35 mouse cellular contexts compared by ENCODE assay signal in genomic region chr5:115656677-115657076, GRCm38 (mm10).
"Had no signal": no experiment of that assay in that cellular context is flagged by ENCODE, and none has a peak within 500 bp of the region (broad histone marks: within the 10 kb centered on the region; RNA-seq: fewer than 3 reads in every experiment).

No protein-coding gene starts in this region.

- H3K9me3 ChIP-seq: heart, embryonic 10.5 days; heart, embryonic 12.5 days; heart, embryonic 13.5 days; heart, embryonic 15.5 days; hindbrain, embryonic 10.5 days; hindbrain, embryonic 12.5 days; hindbrain, embryonic 13.5 days; hindbrain, embryonic 15.5 days; intestine, embryonic 15.5 days; kidney, embryonic 15.5 days had no signal

- H3K4me3 ChIP-seq: heart, embryonic 10.5 days; heart, embryonic 12.5 days; heart, embryonic 13.5 days; heart, embryonic 15.5 days; hindbrain, embryonic 10.5 days; hindbrain, embryonic 12.5 days; hindbrain, embryonic 13.5 days; hindbrain, embryonic 15.5 days; intestine, embryonic 15.5 days; kidney, embryonic 15.5 days; layer of hippocampus, adult 2 months had no signal

- H3K27me3 ChIP-seq: hindbrain, embryonic 12.5 days; hindbrain, embryonic 13.5 days; hindbrain, embryonic 15.5 days; intestine, embryonic 15.5 days; kidney, embryonic 15.5 days had no signal

- H3K36me3 ChIP-seq: heart, embryonic 10.5 days; heart, embryonic 12.5 days; heart, embryonic 13.5 days; heart, embryonic 15.5 days; hindbrain, embryonic 10.5 days; hindbrain, embryonic 12.5 days; intestine, embryonic 15.5 days; kidney, embryonic 15.5 days had no signal

- DNase-seq: heart, postnatal 10 days; heart, postnatal 14 days; heart, postnatal 36 days; heart, postnatal 4 days; kidney, adult 11 months; kidney, adult 18-20 months; kidney, adult 2 months; kidney, adult 8-10 months; kidney, adult 9 months; kidney, postnatal 10 days; kidney, postnatal 14 days; kidney, postnatal 25 days; kidney, postnatal 36 days; kidney, postnatal 4 days; layer of hippocampus, adult 9-11 months; layer of hippocampus, postnatal 36 days had no signal

- H3K27ac ChIP-seq: heart, embryonic 10.5 days; heart, embryonic 13.5 days; heart, embryonic 15.5 days; hindbrain, embryonic 10.5 days; hindbrain, embryonic 12.5 days; hindbrain, embryonic 13.5 days; hindbrain, embryonic 14.5 days; hindbrain, embryonic 15.5 days; hindbrain, postnatal 0 days; intestine, embryonic 15.5 days; kidney, embryonic 15.5 days; kidney, postnatal 0 days; layer of hippocampus, adult 2 months had no signal

- H3K4me2 ChIP-seq: heart, embryonic 11.5 days; heart, embryonic 12.5 days; heart, embryonic 13.5 days; heart, embryonic 15.5 days; hindbrain, embryonic 12.5 days; hindbrain, embryonic 13.5 days; hindbrain, embryonic 14.5 days; hindbrain, embryonic 15.5 days; intestine, embryonic 15.5 days; kidney, embryonic 15.5 days had no signal

- ATAC-seq: hindbrain, embryonic 16.5 days; hindbrain, postnatal 0 days; inflammation-experienced regulatory T-cells, adult 6 months; intestine, embryonic 15.5 days; intestine, embryonic 16.5 days; intestine, postnatal 0 days had no signal

- H3K9ac ChIP-seq: heart, embryonic 12.5 days; heart, embryonic 15.5 days; hindbrain, embryonic 12.5 days; hindbrain, embryonic 13.5 days; hindbrain, embryonic 14.5 days; hindbrain, embryonic 15.5 days; intestine, embryonic 15.5 days; kidney, embryonic 15.5 days had no signal
